Mouse (Mus musculus) spleen, adult 2 months (tissue): ENCODE data around the gene Tiam1. TPM values are rescaled to one million over a fixed set of nuclear protein-coding genes. Genes with fewer than 3 reads are reported as not detected.
A peak's percentile ranks its signal among the peaks of the same experiment; 100 is the strongest.

ENCODE experiments used
- DNase-seq, 2 experiments: peaks; one replicate each; pipeline versions ENCODE4 v3.0.0 to v3.0.0-alpha.2; 2012 to 2021; ENCODE audit warnings: low spot score in 2 of 2, low read depth in 1 of 2
- H3K27ac ChIP-seq: fragments of 200-500 bp; 2 replicates; pipeline ENCODE4 v1.5.1; 2012; ENCODE audit warnings: low read length, inconsistent platforms; ENCODE audit not compliant: insufficient read depth
- H3K27me3 ChIP-seq: fragments of 200-500 bp; 2 replicates; pipeline ENCODE4 v1.6.1; 2012; ENCODE audit warnings: mild to moderate bottlenecking, moderate library complexity, low read length, inconsistent platforms; ENCODE audit not compliant: control insufficient read depth, insufficient read depth
- H3K36me3 ChIP-seq: fragments of 200-500 bp; 2 replicates; pipeline ENCODE4 v1.6.1; 2012; ENCODE audit warnings: mild to moderate bottlenecking, low read length, inconsistent platforms; ENCODE audit not compliant: control insufficient read depth, insufficient read depth
- H3K4me1 ChIP-seq: fragments of 200-500 bp; 2 replicates; pipeline ENCODE4 v1.6.1; 2011; ENCODE audit warnings: inconsistent platforms; ENCODE audit not compliant: control insufficient read depth, insufficient read depth, insufficient read length
- H3K4me3 ChIP-seq: fragments of 200-500 bp; 2 replicates; pipeline ENCODE4 v1.5.1; 2011; ENCODE audit warnings: mild to moderate bottlenecking, inconsistent platforms; ENCODE audit not compliant: insufficient read depth, insufficient read length; ENCODE audit errors: extremely low read depth
- CTCF ChIP-seq: fragments of 200-500 bp; IDR thresholded peaks from 2 replicates; pipeline ENCODE4 v1.5.1; 2011; ENCODE audit warnings: mild to moderate bottlenecking, inconsistent platforms; ENCODE audit not compliant: insufficient read depth, insufficient read length, insufficient replicate concordance; ENCODE audit errors: extremely low read depth
- POLR2A ChIP-seq: fragments of 200-500 bp; IDR thresholded peaks from 2 replicates; pipeline ENCODE4 v1.6.1; 2011; ENCODE audit warnings: low read depth, low read length, inconsistent platforms
- WGBS: fragments of 180-500 bp; shearing (Covaris S2); methylation state at CpG from one replicate; pipeline ENCODE4 v1.1.7; 2018; 5-methylcytosine and 5-hydroxymethylcytosine counted together
- polyA plus RNA-seq: library from polyadenylated mRNA; depleted of rRNA; stranded (reverse); fragments of >200 nt; gene quantifications from 2 replicates; pipeline ENCODE4 v1.2.3, GENCODE M21; 2012

Tiam1 gene
- polyA plus RNA-seq, 1 experiment, result 4.3 TPM

DNA sequence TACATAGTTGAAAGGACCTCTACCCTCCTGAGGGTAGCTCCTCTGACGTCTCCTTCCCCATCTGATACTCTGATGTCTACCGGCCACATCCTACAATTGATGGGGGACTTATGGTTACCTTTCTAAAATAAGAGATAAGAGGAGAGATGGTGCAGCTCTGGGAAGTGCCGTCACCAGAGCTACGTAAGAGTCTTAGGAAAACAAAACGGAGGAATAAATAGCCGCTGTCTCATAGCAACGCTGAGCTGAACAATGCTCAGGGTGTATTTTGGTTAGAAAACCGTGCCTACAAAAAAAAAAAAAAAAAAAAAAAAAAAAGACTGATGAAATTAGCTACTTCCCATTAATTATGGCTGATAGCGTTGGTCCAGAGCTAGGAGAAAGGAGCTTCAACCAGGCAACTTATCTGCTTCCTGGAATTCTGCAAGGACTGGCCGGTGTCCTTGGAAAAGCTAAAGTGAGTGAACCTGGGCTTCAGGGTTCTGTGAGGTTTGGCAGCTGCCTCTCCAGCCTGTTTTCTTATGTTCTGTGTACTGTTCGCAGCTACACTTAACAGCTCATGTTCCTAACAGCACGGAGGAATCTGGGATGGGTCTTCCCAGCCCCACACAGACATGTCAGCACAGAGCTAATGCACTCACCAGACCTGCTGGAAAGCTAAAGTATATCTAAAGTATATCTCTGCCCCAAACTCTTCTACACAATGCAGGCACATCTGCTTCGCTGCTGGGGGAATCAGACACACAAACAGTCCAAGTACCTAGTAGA lies 26.5 kb upstream of the Tiam1 start:
- no peak for DNase-seq
- TF ChIP-seq CTCF (no peak), POLR2A (no peak)

DNA sequence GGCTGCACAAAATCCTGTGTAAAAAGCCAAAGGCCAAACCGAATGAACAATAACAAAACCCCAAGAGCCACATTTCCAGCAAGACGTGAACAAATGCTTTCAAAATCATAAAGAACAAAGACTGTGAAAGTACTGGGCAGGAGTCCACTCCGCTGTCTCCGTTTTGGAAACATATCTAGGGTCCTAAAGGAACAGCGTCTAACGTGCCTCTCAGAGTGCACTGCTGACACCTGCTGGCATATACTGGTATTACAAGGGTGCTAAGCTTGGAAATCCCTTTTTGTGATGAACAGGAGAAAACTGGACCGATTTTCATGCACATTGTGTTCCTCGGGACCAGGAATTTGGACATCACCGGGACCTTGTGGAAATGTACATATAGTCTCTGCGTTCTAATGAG lies 24.1 kb upstream of the Tiam1 start:
- 28% methylated on average over 10 of the region's 10 CpGs for WGBS
- DNase-seq, result peak; percentile 25 to 69
- TF ChIP-seq POLR2A (no peak), CTCF (peak; percentile 79; the same call in 1 of the 2 replicates)
- no peak overlapping the region for H3K27ac ChIP-seq
- no peaks in the 10 kb centered on the region for H3K27me3 ChIP-seq
- H3K4me1 ChIP-seq, result no peaks in the 10 kb centered on the region
- H3K36me3 ChIP-seq, result no peaks in the 10 kb centered on the region
- H3K4me3 ChIP-seq, result no peak overlapping the region

More for the DNA sequence above, 26.5 kb upstream of the Tiam1 start:
- Histone ChIP-seq H3K27ac (no peak overlapping the region), H3K4me1 (no peaks in the 10 kb centered on the region), H3K4me3 (no peak overlapping the region), H3K27me3 (no peaks in the 10 kb centered on the region), H3K36me3 (no peaks in the 10 kb centered on the region)
- 78% methylated on average over 13 of the region's 13 CpGs for WGBS

DNA sequence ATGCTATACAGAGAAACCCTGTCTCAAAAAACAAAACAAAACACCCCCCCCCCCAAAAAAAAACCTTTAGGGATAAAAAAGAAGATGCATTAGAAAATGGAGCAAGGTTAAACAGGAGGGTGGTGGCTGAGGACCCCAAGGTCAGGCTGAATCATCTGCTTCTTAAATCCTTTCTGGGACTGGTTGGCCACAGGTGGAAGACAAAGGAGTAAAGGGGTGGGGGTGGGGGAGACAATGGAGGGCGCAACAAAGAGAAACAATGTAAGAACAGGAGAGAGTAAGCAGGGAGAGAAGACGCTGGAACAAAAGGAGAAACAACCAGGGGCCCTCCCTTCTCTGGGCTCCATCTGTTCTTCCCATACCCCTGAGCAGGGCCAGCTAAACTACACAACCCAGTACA lies 21.9 kb upstream of the Tiam1 start:
- H3K4me3 ChIP-seq, result no peak overlapping the region
- no peaks in the 10 kb centered on the region for H3K4me1 ChIP-seq
- WGBS, result 93% methylated on average over 2 of the region's 2 CpGs
- H3K36me3 ChIP-seq, result no peaks in the 10 kb centered on the region
- TF ChIP-seq CTCF (no peak), POLR2A (no peak)
- no peaks in the 10 kb centered on the region for H3K27me3 ChIP-seq
- no peak for DNase-seq
- H3K27ac ChIP-seq, result no peak overlapping the region

DNA sequence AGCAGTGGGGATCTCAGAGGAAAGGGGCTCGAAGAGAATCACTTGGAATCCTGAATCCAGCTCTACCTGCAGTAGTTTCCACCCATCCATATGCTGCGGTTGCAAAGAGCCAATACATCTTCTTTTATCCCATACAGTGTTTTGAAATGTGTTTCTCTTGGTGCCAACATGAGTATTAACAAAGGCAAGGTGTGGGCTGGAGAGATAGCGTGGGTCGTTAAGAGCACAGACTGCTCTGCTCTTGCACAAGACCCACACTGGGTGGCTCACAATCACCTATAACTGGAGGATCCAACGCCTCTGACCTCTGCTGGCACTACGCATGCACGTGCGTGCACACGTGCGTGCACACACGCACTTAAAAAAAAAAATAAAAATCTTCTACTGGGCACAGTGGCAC lies 21.4 kb upstream of the Tiam1 start:
- Histone ChIP-seq H3K36me3 (no peaks in the 10 kb centered on the region), H3K27ac (no peak overlapping the region), H3K4me3 (no peak overlapping the region), H3K4me1 (no peaks in the 10 kb centered on the region), H3K27me3 (no peaks in the 10 kb centered on the region)
- TF ChIP-seq CTCF, result no peak
- TF ChIP-seq POLR2A, result no peak
- no peak for DNase-seq
- 89% methylated on average over 11 of the region's 11 CpGs for WGBS

DNA sequence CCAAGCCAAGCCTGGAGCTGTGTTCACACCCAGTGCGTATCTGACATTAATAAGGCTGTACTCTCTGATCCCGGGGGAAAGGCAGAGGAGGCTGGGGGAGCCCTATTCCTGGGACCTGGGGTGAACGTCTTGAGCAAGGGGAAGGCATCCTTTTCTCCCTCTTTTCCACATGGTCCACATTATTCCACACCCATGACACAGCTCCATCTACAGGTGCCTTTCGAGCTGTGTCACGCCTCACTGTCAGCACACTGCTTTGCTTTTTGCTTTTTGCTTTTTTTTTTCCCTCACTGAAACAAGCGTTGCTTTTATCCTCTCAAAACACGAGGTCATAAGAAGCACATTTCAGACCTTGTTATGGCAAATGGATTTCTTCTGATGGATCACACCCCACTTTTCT lies 11.5 kb upstream of the Tiam1 start:
- H3K27ac ChIP-seq, result no peak overlapping the region
- no peak for TF ChIP-seq POLR2A
- no peak for TF ChIP-seq CTCF
- WGBS, result 63% methylated on average over 7 of the region's 7 CpGs

DNA sequence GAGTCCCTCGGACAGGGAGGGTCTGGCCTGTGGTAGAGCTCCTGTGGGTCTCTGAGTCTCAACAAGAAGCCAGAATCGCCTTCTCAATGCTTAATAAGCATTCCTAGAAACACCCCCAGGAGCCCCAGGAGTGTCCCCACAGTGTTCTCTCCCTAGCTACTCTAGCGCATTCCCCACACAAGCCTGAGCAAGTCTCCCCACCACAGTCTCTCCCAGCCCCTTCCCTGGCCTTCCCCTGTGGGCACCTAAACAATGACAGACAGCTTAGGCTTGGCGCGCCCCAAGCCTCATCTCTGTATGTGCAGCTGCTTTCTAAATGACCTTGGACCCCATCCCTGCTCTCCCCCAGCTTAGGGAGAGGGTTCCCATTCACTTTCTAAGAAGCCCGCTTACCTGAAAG lies 7.3 kb upstream of the Tiam1 start:
- H3K27me3 ChIP-seq, result no peaks in the 10 kb centered on the region
- 91% methylated on average over 6 of the region's 6 CpGs for WGBS

More for the DNA sequence above, 11.5 kb upstream of the Tiam1 start:
- H3K4me3 ChIP-seq, result no peak overlapping the region
- DNase-seq, result no peak
- no peaks in the 10 kb centered on the region for H3K36me3 ChIP-seq
- no peaks in the 10 kb centered on the region for H3K27me3 ChIP-seq
- H3K4me1 ChIP-seq, result no peaks in the 10 kb centered on the region

DNA sequence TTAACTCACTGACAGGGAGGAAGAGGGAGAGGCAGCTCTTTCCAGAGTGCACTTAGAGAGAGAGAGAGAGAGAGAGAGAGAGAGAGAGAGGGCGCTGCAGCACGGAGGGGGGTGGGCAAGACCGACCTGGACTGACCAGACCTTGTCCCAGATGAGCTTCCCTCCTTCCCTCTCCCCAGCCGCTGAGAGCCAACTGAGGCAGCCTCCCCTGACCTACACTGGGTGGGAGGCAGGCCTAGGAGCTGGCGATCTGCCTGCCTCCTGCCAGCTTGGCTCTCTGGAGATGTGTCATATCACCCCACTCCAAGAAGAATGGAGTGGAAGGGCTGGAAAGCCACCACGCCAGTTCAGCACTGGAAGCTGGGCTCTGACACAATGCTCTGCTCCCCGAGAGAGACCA lies 6.6 kb upstream of the Tiam1 start:
- H3K36me3 ChIP-seq, result no peaks in the 10 kb centered on the region
- DNase-seq, result no peak
- no peaks in the 10 kb centered on the region for H3K4me1 ChIP-seq
- no peaks in the 10 kb centered on the region for H3K27me3 ChIP-seq
- no peak for TF ChIP-seq CTCF
- WGBS, result 78% methylated on average over 7 of the region's 7 CpGs
- H3K27ac ChIP-seq, result no peak overlapping the region
- no peak overlapping the region for H3K4me3 ChIP-seq

More for the DNA sequence above, 7.3 kb upstream of the Tiam1 start:
- TF ChIP-seq CTCF, result no peak
- TF ChIP-seq POLR2A, result no peak
- Histone ChIP-seq H3K4me3 (no peak overlapping the region), H3K4me1 (no peaks in the 10 kb centered on the region), H3K27ac (no peak overlapping the region), H3K36me3 (no peaks in the 10 kb centered on the region)
- DNase-seq, result no peak
